Mouse (Mus musculus): ENCODE data around the gene Frmd5. TPM values are rescaled to one million over a fixed set of nuclear protein-coding genes. Genes with fewer than 3 reads are reported as not detected.

Frmd5 gene
- polyA plus RNA-seq (2014; fragmentation: Nextera tagmentation; extraction: Ambion mirVana) = 2.8 and 2.9 TPM in 2 replicates

- ATAC-seq (ENCODE audit: insufficient number of reproducible peaks, low FRiP score, low TSS enrichment, low read depth) (peak; percentile 98), DNase-seq (ENCODE audit: low spot score) (peak; percentile 91)
- Histone ChIP-seq H3K27ac (replicated peaks; ENCODE audit: low read depth, low read length) (no peak within 1 kb of the TSS), H3K4me1 (ENCODE audit: control insufficient read depth, insufficient read depth, low read length) (peaks cover 8% of the 10 kb centered on the region), H3K4me2 (ENCODE audit: low read depth, severe bottlenecking) (peak within 1 kb of the TSS; percentile 85), H3K27me3 (ENCODE audit: control insufficient read depth, insufficient read depth, low read length) (peaks cover 11% of the 10 kb centered on the region), H3K4me3 (ENCODE audit: low read depth, low read length) (peak within 1 kb of the TSS; percentile 56), H3K9ac (ENCODE audit: low read length) (peak within 1 kb of the TSS; percentile 51), H3K36me3 (ENCODE audit: control insufficient read depth, insufficient read depth, low read length) (no peaks in the 10 kb centered on the region), H3K9me3 (ENCODE audit: control insufficient read depth, low read length) (no peaks in the 10 kb centered on the region)
- 1% methylated on average over 35 of the region's 35 CpGs for WGBS
Observed at GRCm38 (mm10) chr2:121806959-121807653, at the start of gene Frmd5. Frmd5 (minus strand) TSS chr2:121807087.

- no peak overlapping the region for H3K9ac ChIP-seq (ENCODE audit: low read length)
- 85% methylated on average over 3 of the region's 3 CpGs for WGBS
Observed at GRCm38 (mm10) chr2:121853974-121854373, 47.1 kb upstream of the Frmd5 start.

GRCm38 (mm10) chr2:121852045-121852444, 45.2 kb upstream of the Frmd5 start:
- Histone ChIP-seq H3K9me3 (ENCODE audit: control insufficient read depth, low read length) (no peaks in the 10 kb centered on the region), H3K27me3 (ENCODE audit: control insufficient read depth, insufficient read depth, low read length) (no peaks in the 10 kb centered on the region), H3K9ac (ENCODE audit: low read length) (no peak overlapping the region), H3K27ac (replicated peaks; ENCODE audit: low read depth, low read length) (no peak overlapping the region), H3K4me3 (ENCODE audit: low read depth, low read length) (no peak overlapping the region), H3K4me2 (ENCODE audit: low read depth, severe bottlenecking) (no peak overlapping the region), H3K4me1 (ENCODE audit: control insufficient read depth, insufficient read depth, low read length) (no peaks in the 10 kb centered on the region), H3K36me3 (ENCODE audit: control insufficient read depth, insufficient read depth, low read length) (no peaks in the 10 kb centered on the region)
- ATAC-seq (ENCODE audit: insufficient number of reproducible peaks, low FRiP score, low TSS enrichment, low read depth) (no peak), DNase-seq (ENCODE audit: low spot score) (no peak)
- WGBS = 66% methylated on average over 2 of the region's 2 CpGs

More at GRCm38 (mm10) chr2:121853974-121854373, 47.1 kb upstream of the Frmd5 start:
- no peaks in the 10 kb centered on the region for H3K9me3 ChIP-seq (ENCODE audit: control insufficient read depth, low read length)
- H3K4me3 ChIP-seq (ENCODE audit: low read depth, low read length) = no peak overlapping the region
- H3K4me2 ChIP-seq (ENCODE audit: low read depth, severe bottlenecking) = no peak overlapping the region
- ATAC-seq (ENCODE audit: insufficient number of reproducible peaks, low FRiP score, low TSS enrichment, low read depth) (no peak), DNase-seq (ENCODE audit: low spot score) (no peak)
- H3K27me3 ChIP-seq (ENCODE audit: control insufficient read depth, insufficient read depth, low read length) = no peaks in the 10 kb centered on the region
- H3K27ac ChIP-seq (replicated peaks; ENCODE audit: low read depth, low read length) = no peak overlapping the region
- no peaks in the 10 kb centered on the region for H3K4me1 ChIP-seq (ENCODE audit: control insufficient read depth, insufficient read depth, low read length)
- no peaks in the 10 kb centered on the region for H3K36me3 ChIP-seq (ENCODE audit: control insufficient read depth, insufficient read depth, low read length)

- Histone ChIP-seq H3K27ac (replicated peaks; ENCODE audit: low read depth, low read length) (no peak overlapping the region), H3K4me1 (ENCODE audit: control insufficient read depth, insufficient read depth, low read length) (no peaks in the 10 kb centered on the region), H3K36me3 (ENCODE audit: control insufficient read depth, insufficient read depth, low read length) (no peaks in the 10 kb centered on the region), H3K4me2 (ENCODE audit: low read depth, severe bottlenecking) (no peak overlapping the region), H3K27me3 (ENCODE audit: control insufficient read depth, insufficient read depth, low read length) (no peaks in the 10 kb centered on the region), H3K9me3 (ENCODE audit: control insufficient read depth, low read length) (no peaks in the 10 kb centered on the region), H3K9ac (ENCODE audit: low read length) (no peak overlapping the region), H3K4me3 (ENCODE audit: low read depth, low read length) (no peak overlapping the region)
- DNase-seq (ENCODE audit: low spot score) (no peak), ATAC-seq (ENCODE audit: insufficient number of reproducible peaks, low FRiP score, low TSS enrichment, low read depth) (no peak)
- 49% methylated on average over 8 of the region's 8 CpGs for WGBS
Observed at GRCm38 (mm10) chr2:121846050-121846449, 39.2 kb upstream of the Frmd5 start.

- H3K27me3 ChIP-seq (ENCODE audit: control insufficient read depth, insufficient read depth, low read length) = no peaks in the 10 kb centered on the region
Observed at GRCm38 (mm10) chr2:121842249-121842648, 35.4 kb upstream of the Frmd5 start.

GRCm38 (mm10) chr2:121841453-121841852, 34.6 kb upstream of the Frmd5 start:
- 97% methylated on average over 3 of the region's 3 CpGs for WGBS
- H3K4me1 ChIP-seq (ENCODE audit: control insufficient read depth, insufficient read depth, low read length) = no peaks in the 10 kb centered on the region
- no peak overlapping the region for H3K27ac ChIP-seq (replicated peaks; ENCODE audit: low read depth, low read length)
- H3K9me3 ChIP-seq (ENCODE audit: control insufficient read depth, low read length) = no peaks in the 10 kb centered on the region
- no peak overlapping the region for H3K4me2 ChIP-seq (ENCODE audit: low read depth, severe bottlenecking)
- H3K27me3 ChIP-seq (ENCODE audit: control insufficient read depth, insufficient read depth, low read length) = no peaks in the 10 kb centered on the region
- DNase-seq (ENCODE audit: low spot score) (no peak), ATAC-seq (ENCODE audit: insufficient number of reproducible peaks, low FRiP score, low TSS enrichment, low read depth) (no peak)
- no peaks in the 10 kb centered on the region for H3K36me3 ChIP-seq (ENCODE audit: control insufficient read depth, insufficient read depth, low read length)
- no peak overlapping the region for H3K4me3 ChIP-seq (ENCODE audit: low read depth, low read length)
- H3K9ac ChIP-seq (ENCODE audit: low read length) = no peak overlapping the region

More at GRCm38 (mm10) chr2:121842249-121842648, 35.4 kb upstream of the Frmd5 start:
- DNase-seq (ENCODE audit: low spot score) (no peak), ATAC-seq (ENCODE audit: insufficient number of reproducible peaks, low FRiP score, low TSS enrichment, low read depth) (no peak)
- 84% methylated on average over 3 of the region's 3 CpGs for WGBS
- Histone ChIP-seq H3K27ac (replicated peaks; ENCODE audit: low read depth, low read length) (no peak overlapping the region), H3K4me3 (ENCODE audit: low read depth, low read length) (no peak overlapping the region), H3K9me3 (ENCODE audit: control insufficient read depth, low read length) (no peaks in the 10 kb centered on the region), H3K4me2 (ENCODE audit: low read depth, severe bottlenecking) (no peak overlapping the region), H3K36me3 (ENCODE audit: control insufficient read depth, insufficient read depth, low read length) (no peaks in the 10 kb centered on the region), H3K4me1 (ENCODE audit: control insufficient read depth, insufficient read depth, low read length) (no peaks in the 10 kb centered on the region), H3K9ac (ENCODE audit: low read length) (no peak overlapping the region)

- Histone ChIP-seq H3K9me3 (ENCODE audit: control insufficient read depth, low read length) (no peaks in the 10 kb centered on the region), H3K27me3 (ENCODE audit: control insufficient read depth, insufficient read depth, low read length) (no peaks in the 10 kb centered on the region), H3K27ac (replicated peaks; ENCODE audit: low read depth, low read length) (no peak overlapping the region), H3K9ac (ENCODE audit: low read length) (no peak overlapping the region), H3K4me2 (ENCODE audit: low read depth, severe bottlenecking) (no peak overlapping the region), H3K36me3 (ENCODE audit: control insufficient read depth, insufficient read depth, low read length) (no peaks in the 10 kb centered on the region), H3K4me3 (ENCODE audit: low read depth, low read length) (no peak overlapping the region), H3K4me1 (ENCODE audit: control insufficient read depth, insufficient read depth, low read length) (no peaks in the 10 kb centered on the region)
- no peak for ATAC-seq (ENCODE audit: insufficient number of reproducible peaks, low FRiP score, low TSS enrichment, low read depth)
- no peak for DNase-seq (ENCODE audit: low spot score)
- 42% methylated on average over 3 of the region's 3 CpGs for WGBS
Observed at GRCm38 (mm10) chr2:121834926-121835325, 28.0 kb upstream of the Frmd5 start.

GRCm38 (mm10) chr2:121832484-121832894, 25.6 kb upstream of the Frmd5 start:
- no peaks in the 10 kb centered on the region for H3K9me3 ChIP-seq (ENCODE audit: control insufficient read depth, low read length)
- H3K27me3 ChIP-seq (ENCODE audit: control insufficient read depth, insufficient read depth, low read length) = no peaks in the 10 kb centered on the region
- no peak for ATAC-seq (ENCODE audit: insufficient number of reproducible peaks, low FRiP score, low TSS enrichment, low read depth)
- DNase-seq (ENCODE audit: low spot score) = peak; percentile 70
- H3K36me3 ChIP-seq (ENCODE audit: control insufficient read depth, insufficient read depth, low read length) = no peaks in the 10 kb centered on the region
- no peak overlapping the region for H3K4me3 ChIP-seq (ENCODE audit: low read depth, low read length)
- no peak overlapping the region for H3K4me2 ChIP-seq (ENCODE audit: low read depth, severe bottlenecking)
- 10% methylated on average over 5 of the region's 5 CpGs for WGBS
- no peak overlapping the region for H3K27ac ChIP-seq (replicated peaks; ENCODE audit: low read depth, low read length)
- H3K4me1 ChIP-seq (ENCODE audit: control insufficient read depth, insufficient read depth, low read length) = no peaks in the 10 kb centered on the region
- H3K9ac ChIP-seq (ENCODE audit: low read length) = no peak overlapping the region

- DNase-seq (ENCODE audit: low spot score) (no peak), ATAC-seq (ENCODE audit: insufficient number of reproducible peaks, low FRiP score, low TSS enrichment, low read depth) (no peak)
- no peak overlapping the region for H3K27ac ChIP-seq (replicated peaks; ENCODE audit: low read depth, low read length)
- no peaks in the 10 kb centered on the region for H3K36me3 ChIP-seq (ENCODE audit: control insufficient read depth, insufficient read depth, low read length)
- no peak overlapping the region for H3K4me3 ChIP-seq (ENCODE audit: low read depth, low read length)
- no peaks in the 10 kb centered on the region for H3K27me3 ChIP-seq (ENCODE audit: control insufficient read depth, insufficient read depth, low read length)
- no peak overlapping the region for H3K4me2 ChIP-seq (ENCODE audit: low read depth, severe bottlenecking)
- no peaks in the 10 kb centered on the region for H3K4me1 ChIP-seq (ENCODE audit: control insufficient read depth, insufficient read depth, low read length)
- no peaks in the 10 kb centered on the region for H3K9me3 ChIP-seq (ENCODE audit: control insufficient read depth, low read length)
- 82% methylated on average over 3 of the region's 3 CpGs for WGBS
- H3K9ac ChIP-seq (ENCODE audit: low read length) = no peak overlapping the region
Observed at GRCm38 (mm10) chr2:121828411-121828810, 21.5 kb upstream of the Frmd5 start.

Measured in limb, embryonic 11.5 days (tissue).